Mouse (Mus musculus) urinary bladder, postnatal 4 days (tissue): ENCODE results near the gene Vmn2r31.
"Not testable (repeated sequence)": the region's sequence is repeated elsewhere in the genome, so short reads cannot be mapped to it uniquely, and the experiment has no call there.

Source experiments
- DNase-seq, 2 experiments: peaks; one replicate each; pipeline ENCODE4 v3.0.0; 2021 to 2022; ENCODE audit warnings: low spot score in 2 of 2

Gene Vmn2r31

GRCm38 (mm10) chr7:7399603-7400002 is at the start of gene Vmn2r31:
Gene Vmn2r31, minus strand, starts transcription at chr7:7399703.
- DNase-seq, result not testable (repeated sequence)

- DNase-seq, result not testable (repeated sequence)
Measured at GRCm38 (mm10) chr7:7374431-7374830, 25.1 kb downstream of the Vmn2r31 start, which contains the start of gene Gm45783. Gene Gm45783, minus strand, starts transcription at chr7:7374573.

GRCm38 (mm10) chr7:7337509-7337908 is 62.0 kb downstream of the Vmn2r31 start, which contains the start of gene Vmn2r30:
Gene Vmn2r30, minus strand, starts transcription at chr7:7337609.
- not testable (repeated sequence) for DNase-seq
